Mouse (Mus musculus): ENCODE data around the gene Clip2. TPM values are rescaled to one million over a fixed set of nuclear protein-coding genes. Genes with fewer than 3 reads are reported as not detected.

Gene Clip2
- polyA plus RNA-seq, 1 experiment: not detected

- WGBS: 88% methylated on average over 5 of the region's 5 CpGs
- Histone ChIP-seq H3K27ac (ENCODE audit: insufficient read depth, low read depth, low read length) (no peak overlapping the region), H3K4me1 (ENCODE audit: control insufficient read depth, insufficient read depth, low read length) (peaks cover 19% of the 10 kb centered on the region), H3K4me3 (ENCODE audit: insufficient read depth, low read depth, low read length) (no peak overlapping the region)
- TF ChIP-seq POLR2A (IDR thresholded peaks at IDR 0.05; ENCODE audit: insufficient read depth, low read depth, low read length) (no peak), CTCF (IDR thresholded peaks at IDR 0.05; ENCODE audit: insufficient read depth, low read depth, low read length) (no peak)
These were observed 28.5 kb downstream of the Clip2 start for GRCm38 (mm10) chr5:134523728-134524127.

GRCm38 (mm10) chr5:134522524-134522923 is 29.7 kb downstream of the Clip2 start:
- Histone ChIP-seq H3K27ac (ENCODE audit: insufficient read depth, low read depth, low read length) (no peak overlapping the region), H3K4me1 (ENCODE audit: control insufficient read depth, insufficient read depth, low read length) (peaks cover 13% of the 10 kb centered on the region; the same call in 1 of the 2 replicates), H3K4me3 (ENCODE audit: insufficient read depth, low read depth, low read length) (no peak overlapping the region)
- TF ChIP-seq CTCF (IDR thresholded peaks at IDR 0.05; ENCODE audit: insufficient read depth, low read depth, low read length): no peak
- no peak for TF ChIP-seq POLR2A (IDR thresholded peaks at IDR 0.05; ENCODE audit: insufficient read depth, low read depth, low read length)
- WGBS: 81% methylated on average over 26 of the region's 26 CpGs

GRCm38 (mm10) chr5:134521806-134522205 is 30.4 kb downstream of the Clip2 start:
- H3K4me3 ChIP-seq (ENCODE audit: insufficient read depth, low read depth, low read length): no peak overlapping the region
- TF ChIP-seq CTCF (IDR thresholded peaks at IDR 0.05; ENCODE audit: insufficient read depth, low read depth, low read length) (no peak), POLR2A (IDR thresholded peaks at IDR 0.05; ENCODE audit: insufficient read depth, low read depth, low read length) (no peak)
- WGBS: 90% methylated on average over 7 of the region's 7 CpGs
- peaks cover 10% of the 10 kb centered on the region; the same call in 1 of the 2 replicates for H3K4me1 ChIP-seq (ENCODE audit: control insufficient read depth, insufficient read depth, low read length)
- H3K27ac ChIP-seq (ENCODE audit: insufficient read depth, low read depth, low read length): no peak overlapping the region

- 73% methylated on average over 2 of the region's 2 CpGs for WGBS
These were observed 31.1 kb downstream of the Clip2 start for GRCm38 (mm10) chr5:134521131-134521530.

GRCm38 (mm10) chr5:134520120-134520519 is 32.1 kb downstream of the Clip2 start:
- TF ChIP-seq CTCF (IDR thresholded peaks at IDR 0.05; ENCODE audit: insufficient read depth, low read depth, low read length) (no peak), POLR2A (IDR thresholded peaks at IDR 0.05; ENCODE audit: insufficient read depth, low read depth, low read length) (no peak)
- Histone ChIP-seq H3K27ac (ENCODE audit: insufficient read depth, low read depth, low read length) (no peak overlapping the region), H3K4me3 (ENCODE audit: insufficient read depth, low read depth, low read length) (no peak overlapping the region), H3K4me1 (ENCODE audit: control insufficient read depth, insufficient read depth, low read length) (peaks cover 14% of the 10 kb centered on the region; the same call in 1 of the 2 replicates)
- WGBS: 58% methylated on average over 4 of the region's 4 CpGs

More at GRCm38 (mm10) chr5:134521131-134521530, 31.1 kb downstream of the Clip2 start:
- Histone ChIP-seq H3K4me1 (ENCODE audit: control insufficient read depth, insufficient read depth, low read length) (peaks cover 10% of the 10 kb centered on the region; the same call in 1 of the 2 replicates), H3K4me3 (ENCODE audit: insufficient read depth, low read depth, low read length) (no peak overlapping the region), H3K27ac (ENCODE audit: insufficient read depth, low read depth, low read length) (no peak overlapping the region)
- TF ChIP-seq POLR2A (IDR thresholded peaks at IDR 0.05; ENCODE audit: insufficient read depth, low read depth, low read length) (no peak), CTCF (IDR thresholded peaks at IDR 0.05; ENCODE audit: insufficient read depth, low read depth, low read length) (no peak)

- no peak overlapping the region for H3K27ac ChIP-seq (ENCODE audit: insufficient read depth, low read depth, low read length)
- H3K4me1 ChIP-seq (ENCODE audit: control insufficient read depth, insufficient read depth, low read length): peaks cover 14% of the 10 kb centered on the region; the same call in 1 of the 2 replicates
- 95% methylated on average over 5 of the region's 5 CpGs for WGBS
- TF ChIP-seq CTCF (IDR thresholded peaks at IDR 0.05; ENCODE audit: insufficient read depth, low read depth, low read length) (no peak), POLR2A (IDR thresholded peaks at IDR 0.05; ENCODE audit: insufficient read depth, low read depth, low read length) (no peak)
- H3K4me3 ChIP-seq (ENCODE audit: insufficient read depth, low read depth, low read length): no peak overlapping the region
These were observed 32.8 kb downstream of the Clip2 start for GRCm38 (mm10) chr5:134519471-134519870.

GRCm38 (mm10) chr5:134512086-134512485 is 40.1 kb downstream of the Clip2 start:
- Histone ChIP-seq H3K4me1 (ENCODE audit: control insufficient read depth, insufficient read depth, low read length) (peaks cover 46% of the 10 kb centered on the region), H3K27ac (ENCODE audit: insufficient read depth, low read depth, low read length) (peak overlapping the region; percentile 95), H3K4me3 (ENCODE audit: insufficient read depth, low read depth, low read length) (no peak overlapping the region)
- no peak for TF ChIP-seq POLR2A (IDR thresholded peaks at IDR 0.05; ENCODE audit: insufficient read depth, low read depth, low read length)
- no peak for TF ChIP-seq CTCF (IDR thresholded peaks at IDR 0.05; ENCODE audit: insufficient read depth, low read depth, low read length)
- 13% methylated on average over 5 of the region's 5 CpGs for WGBS

- 92% methylated on average over 5 of the region's 5 CpGs for WGBS
- Histone ChIP-seq H3K4me3 (ENCODE audit: insufficient read depth, low read depth, low read length) (no peak overlapping the region), H3K4me1 (ENCODE audit: control insufficient read depth, insufficient read depth, low read length) (peaks cover 49% of the 10 kb centered on the region), H3K27ac (ENCODE audit: insufficient read depth, low read depth, low read length) (peak overlapping the region; percentile 19)
- TF ChIP-seq POLR2A (IDR thresholded peaks at IDR 0.05; ENCODE audit: insufficient read depth, low read depth, low read length) (no peak), CTCF (IDR thresholded peaks at IDR 0.05; ENCODE audit: insufficient read depth, low read depth, low read length) (no peak)
These were observed 42.0 kb downstream of the Clip2 start for GRCm38 (mm10) chr5:134510266-134510665.

- H3K4me1 ChIP-seq (ENCODE audit: control insufficient read depth, insufficient read depth, low read length): peaks cover 51% of the 10 kb centered on the region
- no peak overlapping the region for H3K4me3 ChIP-seq (ENCODE audit: insufficient read depth, low read depth, low read length)
- no peak for TF ChIP-seq POLR2A (IDR thresholded peaks at IDR 0.05; ENCODE audit: insufficient read depth, low read depth, low read length)
- no peak for TF ChIP-seq CTCF (IDR thresholded peaks at IDR 0.05; ENCODE audit: insufficient read depth, low read depth, low read length)
- no peak overlapping the region; the same call in 1 of the 2 replicates for H3K27ac ChIP-seq (ENCODE audit: insufficient read depth, low read depth, low read length)
- 82% methylated on average over 5 of the region's 5 CpGs for WGBS
These were observed 43.3 kb downstream of the Clip2 start for GRCm38 (mm10) chr5:134508965-134509364.
